Mouse (Mus musculus) liver (tissue): ENCODE measurements around the gene Ntm.

Experiments used
- DNase-seq: peaks from one replicate; pipeline ENCODE4 v3.0.0-alpha.2; 2020; ENCODE audit warnings: mixed read lengths

Ntm gene

DNA sequence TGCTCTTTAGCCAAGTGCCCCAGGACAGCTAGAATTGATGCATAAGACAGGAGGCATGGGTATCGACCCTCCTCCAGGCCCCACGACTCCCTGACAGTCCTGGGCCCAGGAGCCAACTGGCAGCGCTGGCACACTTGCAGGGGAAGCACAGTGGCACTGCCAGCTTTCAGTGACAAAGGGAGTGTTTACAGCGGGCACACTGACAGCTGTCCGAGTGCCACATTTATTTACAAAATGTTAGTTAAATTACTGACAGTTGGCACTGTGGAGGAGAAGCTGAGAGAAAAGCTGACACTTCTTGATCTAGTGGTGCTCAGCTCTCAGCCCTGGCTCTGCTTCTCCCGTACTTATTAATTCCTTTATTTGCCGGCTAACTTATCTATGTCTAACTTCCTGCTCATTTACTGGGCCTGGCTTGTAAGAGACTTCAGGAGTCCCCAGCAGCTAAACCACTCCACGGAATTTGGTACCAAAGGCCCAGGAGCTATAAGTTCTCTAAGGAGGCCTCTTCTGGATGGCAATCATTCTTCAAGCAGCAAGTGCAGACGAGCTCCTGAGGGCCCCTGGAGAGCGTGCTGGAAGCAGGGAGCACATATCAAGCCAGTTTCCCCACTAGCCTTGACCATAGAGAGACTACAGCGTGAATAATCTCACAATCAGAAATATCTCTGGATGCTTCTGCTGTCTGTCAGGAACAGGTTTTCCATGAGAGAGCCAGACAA lies 572.0 kb downstream of the Ntm start:
- no peak for DNase-seq

DNA sequence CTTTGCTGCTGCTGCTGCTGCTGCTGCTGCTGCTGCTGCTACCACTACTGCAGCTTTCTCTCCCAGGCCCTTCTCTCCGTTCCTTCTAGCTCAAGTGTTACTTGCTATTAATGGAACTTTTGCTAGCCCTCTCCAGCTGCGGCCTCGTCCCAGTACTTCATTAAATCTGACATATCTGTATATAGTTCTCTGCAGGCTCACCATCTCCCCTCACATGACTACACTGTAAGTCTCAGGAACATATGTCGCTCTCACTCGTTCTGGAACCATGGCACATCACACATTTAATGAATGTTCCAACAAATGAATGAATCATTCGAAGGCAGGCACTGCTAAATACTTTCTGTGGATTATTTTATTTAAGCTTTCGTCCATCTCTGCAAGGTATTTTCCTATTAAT lies 573.7 kb downstream of the Ntm start:
- no peak for DNase-seq

DNA sequence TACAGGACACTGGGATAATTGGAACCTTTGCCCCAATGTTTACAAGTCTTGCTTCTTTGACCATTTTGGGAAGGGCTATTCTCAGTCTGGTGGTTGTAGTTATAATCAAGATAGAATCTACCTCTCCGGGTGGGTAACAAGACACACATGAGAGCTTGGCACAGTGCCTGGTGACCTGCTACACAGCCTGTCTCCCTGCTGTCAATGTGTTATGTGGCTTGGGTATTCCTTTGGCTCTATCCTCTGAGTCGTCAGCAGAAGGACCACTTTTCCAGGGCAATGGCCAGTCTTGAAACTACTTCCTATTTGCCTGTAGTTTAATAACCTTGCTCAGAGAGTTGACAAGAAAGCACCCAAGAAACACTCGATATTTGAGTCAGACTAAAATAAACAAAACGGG lies 575.8 kb downstream of the Ntm start:
- no peak for DNase-seq

DNA sequence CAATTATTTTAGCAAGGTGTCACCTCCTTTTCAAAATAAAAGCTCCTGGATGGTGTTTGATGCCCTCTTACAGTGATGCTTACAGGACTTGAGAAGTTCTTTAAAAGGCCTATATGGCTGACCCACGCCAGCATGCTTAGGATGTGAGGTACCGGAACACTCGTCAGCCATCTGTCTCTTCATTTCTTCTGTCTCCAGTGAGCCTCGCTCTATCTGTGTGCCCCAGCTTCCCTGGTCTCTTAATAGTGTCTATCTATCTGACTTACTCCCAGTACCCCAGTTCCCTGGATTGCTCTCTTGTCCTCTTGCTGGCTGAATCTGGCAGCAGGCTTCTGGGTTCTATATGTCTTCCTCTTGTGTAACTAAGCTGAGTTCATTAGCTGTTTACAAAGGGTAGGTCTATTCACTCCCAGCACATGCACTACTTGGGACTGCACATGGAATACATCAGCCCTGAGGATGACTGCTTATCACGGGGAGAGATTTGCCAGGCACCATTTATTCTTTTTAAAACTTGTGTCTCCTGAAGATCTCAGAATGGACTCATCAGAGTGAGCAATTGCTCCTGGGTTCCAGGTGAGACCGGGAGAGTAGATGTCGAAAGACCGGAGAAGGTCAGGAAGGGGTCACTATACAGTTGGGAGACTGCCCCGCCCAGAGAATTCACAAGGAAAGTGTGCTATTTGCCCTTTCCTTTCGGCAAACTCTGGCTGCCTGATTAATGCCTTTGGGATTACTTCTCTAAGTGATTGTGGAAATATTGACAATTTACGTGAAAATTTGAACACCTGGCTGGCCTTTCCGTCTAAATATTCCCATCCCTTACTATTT lies 585.6 kb downstream of the Ntm start:
- DNase-seq = no peak

DNA sequence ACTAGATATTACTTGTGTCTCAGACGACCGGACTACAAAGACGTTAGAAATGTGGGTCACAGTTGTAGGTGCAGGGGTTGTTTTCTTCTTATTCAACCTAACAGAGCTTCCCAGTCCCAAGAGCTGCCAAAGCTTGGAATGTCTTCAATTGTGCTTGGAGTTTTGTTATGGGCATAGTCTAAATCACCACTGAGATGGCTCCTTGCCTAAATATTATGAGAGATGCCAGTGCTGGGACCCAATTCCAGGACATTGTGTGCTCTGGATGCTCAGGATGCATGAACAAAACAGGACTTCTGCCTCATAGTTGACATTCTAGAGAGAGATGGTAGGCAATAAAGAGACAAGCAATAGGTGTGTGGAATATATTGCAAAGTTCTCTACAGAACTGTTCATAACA lies 591.6 kb downstream of the Ntm start:
- no peak for DNase-seq

DNA sequence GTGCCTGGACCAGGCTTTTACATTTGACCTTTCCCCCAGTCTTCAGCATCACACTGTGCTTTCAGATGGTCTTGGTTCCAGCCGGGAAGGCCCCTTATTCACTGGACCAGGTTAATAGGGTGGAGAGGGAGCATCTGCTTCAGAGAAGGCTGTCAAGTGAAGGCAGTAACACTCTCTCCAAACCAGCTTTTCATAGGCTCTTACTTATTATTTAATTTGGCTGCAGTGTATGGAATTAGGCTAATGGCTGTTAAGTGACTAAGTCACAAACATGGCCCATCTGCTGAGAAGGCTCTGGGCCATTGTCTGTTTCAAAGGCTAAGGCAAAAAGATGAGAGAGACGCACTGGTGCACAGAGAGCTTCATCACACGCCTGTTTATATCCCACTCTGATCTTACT lies 593.3 kb downstream of the Ntm start:
- DNase-seq = no peak

DNA sequence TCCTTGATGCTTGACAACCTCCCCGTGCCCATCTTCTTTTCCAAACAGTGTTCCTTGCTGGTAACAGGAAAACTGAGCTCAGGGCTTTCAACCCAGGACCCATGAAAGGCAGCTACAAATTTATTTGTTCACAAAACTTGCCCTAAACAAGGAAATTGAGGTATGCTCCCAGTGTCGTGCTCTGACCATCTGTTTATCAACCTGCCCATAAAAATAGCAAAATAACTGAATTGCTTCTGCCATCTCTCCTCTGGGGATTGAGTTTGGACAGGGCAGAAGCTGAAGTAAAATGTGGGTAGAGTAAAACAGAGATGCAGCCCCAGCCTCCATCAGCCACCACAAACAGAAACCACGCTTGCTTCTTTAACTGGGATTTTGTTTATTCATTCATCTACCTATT lies 594.6 kb downstream of the Ntm start:
- no peak for DNase-seq

DNA sequence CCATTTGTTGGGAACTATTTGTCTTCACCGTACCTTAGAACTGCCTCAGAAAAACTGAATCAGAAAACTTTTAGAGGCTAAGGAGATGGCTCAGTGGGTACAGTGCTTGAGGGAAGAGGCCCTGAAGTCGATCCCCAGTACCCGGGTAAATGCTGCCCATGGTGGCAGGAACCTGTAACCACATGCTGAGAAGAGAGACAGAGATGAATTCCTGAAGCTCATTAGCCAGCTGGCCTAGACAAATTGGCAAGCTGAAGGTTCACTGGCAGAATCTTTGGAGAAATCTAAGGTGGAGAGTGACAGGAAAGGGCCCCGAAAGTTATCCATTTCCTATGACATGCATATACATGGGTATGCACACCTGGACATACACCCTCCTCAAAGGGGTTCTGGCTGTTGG lies 605.1 kb downstream of the Ntm start:
- no peak for DNase-seq

DNA sequence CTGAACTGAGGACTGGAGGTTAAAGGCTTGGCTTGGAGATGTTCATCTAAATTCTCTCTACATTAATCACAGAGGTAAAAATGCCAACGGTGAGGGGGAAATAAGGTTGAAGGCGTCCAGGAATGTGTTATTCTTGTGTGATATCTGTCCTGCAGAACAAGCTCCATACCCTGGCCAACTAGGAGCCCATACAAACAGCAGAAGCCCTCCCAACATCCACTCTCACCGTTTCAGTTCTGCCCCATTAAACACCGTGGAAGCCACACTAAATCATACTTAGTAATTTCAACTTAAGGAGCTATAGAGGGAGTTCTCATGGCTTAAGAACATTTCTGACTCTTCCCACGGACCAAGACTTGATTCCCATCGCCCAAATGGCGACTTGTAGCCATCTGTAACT lies 620.6 kb downstream of the Ntm start:
- DNase-seq = no peak

DNA sequence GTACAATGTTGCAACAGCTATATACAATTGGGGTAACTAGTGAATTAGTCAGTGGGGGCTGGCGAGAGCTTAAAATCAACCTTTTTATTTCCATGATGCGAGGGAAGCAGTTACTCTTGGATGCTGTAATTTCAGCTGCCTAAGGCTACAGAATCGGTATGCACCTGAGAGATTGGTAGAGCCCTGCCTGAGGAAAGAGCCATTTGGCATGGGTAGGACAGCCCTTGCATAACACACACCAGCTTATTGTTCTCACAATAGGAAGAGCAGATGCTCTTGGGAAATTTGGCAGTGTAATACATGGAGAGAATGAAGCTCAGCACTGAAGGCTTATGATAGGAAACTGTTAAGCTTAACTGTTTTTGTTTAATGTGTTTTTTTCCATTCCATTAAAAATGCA lies 621.6 kb downstream of the Ntm start:
- DNase-seq = no peak

DNA sequence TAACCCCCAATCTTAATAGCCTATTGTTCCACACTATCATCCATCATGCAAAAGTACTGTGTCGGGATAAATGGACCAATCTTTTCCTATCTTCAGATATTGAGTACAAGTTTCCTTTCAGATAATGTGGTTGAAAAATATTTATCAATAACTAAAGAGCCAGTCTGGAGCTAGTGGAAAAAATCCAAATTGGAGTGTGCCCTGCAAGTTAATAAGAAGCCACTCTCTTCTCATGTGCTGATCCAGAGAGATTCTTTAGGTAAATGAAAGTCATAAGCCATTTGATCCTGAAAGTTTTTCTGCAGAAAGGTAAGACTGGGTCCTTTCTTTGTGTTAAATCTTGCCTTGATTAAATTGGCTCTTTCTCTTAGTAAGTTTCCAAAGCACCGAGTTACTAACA lies 627.3 kb downstream of the Ntm start:
- no peak for DNase-seq

DNA sequence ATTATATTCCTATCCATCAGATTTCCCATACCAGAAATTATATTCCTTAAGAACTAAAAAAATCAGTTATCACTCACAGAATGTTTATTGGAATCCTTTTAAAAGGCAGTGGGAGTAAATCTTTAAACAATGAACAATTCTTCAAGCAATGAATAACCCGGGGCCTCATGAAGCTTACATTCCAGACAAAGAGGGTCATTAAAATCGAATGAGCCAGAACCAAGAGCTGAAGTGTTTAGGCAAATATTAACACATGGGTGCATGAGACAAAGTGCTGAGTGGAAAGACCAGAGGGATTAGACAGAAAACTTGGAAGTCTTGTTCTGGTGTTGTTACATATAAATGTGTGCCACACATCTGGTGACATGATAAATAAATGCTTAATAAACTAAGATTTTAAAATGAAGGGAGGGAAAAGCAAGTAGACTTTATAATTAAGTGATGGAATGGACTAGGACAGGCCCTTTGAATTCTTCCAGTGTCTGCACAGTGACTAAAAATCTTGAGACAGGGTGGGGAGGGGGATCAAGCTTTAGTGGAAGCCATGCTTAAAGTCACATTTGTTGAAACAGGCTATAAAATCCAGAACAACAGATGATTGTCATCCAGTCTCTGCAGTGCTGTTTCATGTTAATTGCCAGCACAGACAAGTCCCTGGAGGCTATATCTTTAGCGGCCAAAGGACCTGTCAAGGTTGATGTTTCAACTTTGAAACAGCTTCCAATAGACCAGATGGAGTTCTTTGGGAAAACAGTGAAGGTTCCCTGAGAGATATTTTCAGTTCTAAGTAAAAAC lies 630.4 kb downstream of the Ntm start:
- DNase-seq = no peak

DNA sequence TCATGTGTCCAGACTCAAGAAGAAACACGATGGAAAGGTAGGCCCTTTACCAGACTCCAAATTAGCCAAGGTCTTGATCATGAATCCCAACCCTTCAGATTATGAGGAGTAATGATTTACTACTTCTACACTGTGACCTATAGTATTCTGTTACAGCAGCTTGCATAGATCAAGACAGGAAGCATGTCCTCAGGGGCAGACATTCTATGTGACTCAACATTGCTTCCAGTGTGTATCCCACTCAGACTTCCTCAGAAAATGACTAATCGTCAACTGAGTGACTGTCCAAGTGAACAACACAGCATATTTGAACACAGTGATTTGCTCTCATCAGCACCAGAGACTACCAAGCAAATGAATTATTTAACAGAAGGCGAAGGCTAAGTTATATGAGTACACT lies 632.5 kb downstream of the Ntm start:
- DNase-seq = no peak

DNA sequence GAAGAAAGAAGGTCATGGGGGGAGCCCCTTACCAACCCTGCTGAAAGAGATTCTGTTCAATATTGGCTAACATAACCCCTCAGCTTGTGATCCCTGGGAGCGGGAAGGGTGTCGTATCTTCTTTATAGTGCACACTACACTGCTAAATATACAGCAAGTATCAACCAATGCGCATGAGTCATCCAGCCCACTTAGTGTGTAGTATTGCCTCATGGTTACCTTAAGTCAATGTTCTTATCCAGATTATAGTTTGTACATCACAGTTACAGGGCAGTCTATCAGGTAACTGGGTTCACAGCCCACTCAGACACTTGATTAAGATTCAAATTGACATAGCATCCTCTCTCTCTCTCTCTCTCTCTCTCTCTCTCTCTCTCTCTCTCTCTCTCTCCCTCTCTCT lies 636.7 kb downstream of the Ntm start:
- no peak for DNase-seq

DNA sequence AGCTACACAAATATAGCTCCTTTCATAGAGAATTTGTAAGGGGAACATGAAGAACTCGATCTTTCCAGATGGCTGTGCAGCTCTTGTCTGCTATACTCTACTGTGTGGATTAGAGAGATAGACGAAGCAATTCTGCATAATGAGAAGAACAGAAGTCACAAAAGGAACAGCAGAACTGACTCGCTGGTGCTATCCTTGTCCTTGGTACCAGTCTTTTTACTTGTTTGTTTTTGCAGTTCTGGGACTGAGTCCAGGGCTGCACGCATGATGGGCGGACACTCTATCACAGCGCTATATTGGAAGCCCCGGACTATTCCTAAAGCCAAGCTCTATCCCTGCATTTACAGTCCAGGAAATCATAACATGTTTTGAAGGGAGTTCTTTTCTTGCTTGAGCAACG lies 637.8 kb downstream of the Ntm start:
- no peak for DNase-seq

DNA sequence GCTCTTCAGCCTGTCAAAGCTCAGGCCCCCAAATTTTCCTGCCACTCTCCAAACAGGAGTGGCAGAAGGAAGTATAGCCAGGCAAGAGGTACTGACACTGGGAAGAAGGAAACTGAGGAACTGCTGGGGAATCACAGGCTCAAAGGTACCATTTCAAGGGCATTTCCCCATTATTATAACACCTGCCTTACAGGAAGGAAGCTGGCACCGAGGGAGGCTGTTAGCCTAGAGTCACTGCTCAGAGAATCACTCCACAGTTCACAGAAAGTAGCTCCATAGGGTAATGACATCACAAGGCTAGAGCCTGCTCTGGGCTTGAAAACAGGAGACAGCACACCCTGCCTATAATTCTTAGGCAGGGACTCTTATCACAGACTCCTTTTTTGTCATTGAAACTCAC lies 643.7 kb downstream of the Ntm start:
- DNase-seq = no peak

DNA sequence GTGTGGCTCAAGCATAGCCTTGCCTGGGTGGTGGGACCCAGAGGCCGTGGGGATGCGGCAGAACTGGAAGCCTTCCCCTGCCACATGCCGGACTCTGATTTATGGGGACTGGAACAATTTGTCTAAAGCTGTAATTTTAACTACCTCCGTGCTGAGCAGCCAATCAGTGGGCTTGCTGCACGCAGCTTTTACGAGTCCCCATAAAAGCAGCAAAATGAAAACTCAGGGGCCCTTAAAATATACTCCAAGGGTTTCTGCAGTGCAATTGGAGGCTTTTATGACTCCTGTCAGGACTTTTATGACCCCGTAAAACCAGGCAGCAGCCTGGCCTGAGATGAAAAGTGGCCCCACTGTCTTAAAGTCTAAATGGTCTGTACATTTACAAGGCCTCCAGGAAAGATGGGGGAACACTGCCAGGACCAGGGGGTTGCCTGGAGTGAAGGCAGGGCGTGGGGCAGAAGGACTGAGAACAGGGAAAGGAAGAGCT lies 644.2 kb downstream of the Ntm start:
- no peak for DNase-seq

DNA sequence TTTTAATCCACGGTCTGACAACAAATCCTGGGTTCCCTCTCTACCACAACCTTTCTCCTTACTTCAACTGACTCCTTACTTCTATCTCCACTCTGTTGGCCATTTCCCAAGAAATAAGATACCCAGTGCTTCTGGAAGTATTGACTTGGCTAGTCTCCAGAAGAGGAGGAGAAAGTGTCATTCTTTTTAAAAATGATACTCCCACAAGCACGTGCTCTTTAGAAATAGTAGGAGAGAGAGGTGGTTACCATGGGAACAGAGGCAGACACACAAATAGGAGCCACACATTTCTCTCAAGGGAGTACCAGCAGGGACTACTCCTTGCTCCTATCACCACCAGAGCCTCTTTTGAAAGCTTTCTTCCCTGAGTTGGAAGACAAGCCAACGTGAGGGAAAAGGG lies 645.3 kb downstream of the Ntm start:
- DNase-seq = no peak

DNA sequence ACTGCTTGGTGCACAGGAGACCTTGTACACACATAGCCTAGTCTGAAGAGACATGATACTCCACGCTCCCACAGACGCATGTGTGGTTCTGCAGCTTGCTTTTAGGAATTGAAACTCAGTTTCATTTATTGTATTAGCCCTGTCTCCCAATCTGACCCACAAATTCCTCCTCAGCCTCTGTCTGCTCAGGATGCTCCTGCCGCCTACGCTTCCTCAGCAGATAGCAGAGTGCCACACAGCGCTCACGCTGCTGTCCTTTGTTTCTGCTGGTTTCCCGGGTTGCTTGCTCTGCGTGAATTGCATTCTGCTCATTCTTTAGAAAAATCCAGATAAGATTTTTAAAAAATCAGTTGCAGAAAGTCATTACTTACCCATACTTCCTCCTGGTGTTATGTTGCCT lies 647.1 kb downstream of the Ntm start:
- DNase-seq = no peak

DNA sequence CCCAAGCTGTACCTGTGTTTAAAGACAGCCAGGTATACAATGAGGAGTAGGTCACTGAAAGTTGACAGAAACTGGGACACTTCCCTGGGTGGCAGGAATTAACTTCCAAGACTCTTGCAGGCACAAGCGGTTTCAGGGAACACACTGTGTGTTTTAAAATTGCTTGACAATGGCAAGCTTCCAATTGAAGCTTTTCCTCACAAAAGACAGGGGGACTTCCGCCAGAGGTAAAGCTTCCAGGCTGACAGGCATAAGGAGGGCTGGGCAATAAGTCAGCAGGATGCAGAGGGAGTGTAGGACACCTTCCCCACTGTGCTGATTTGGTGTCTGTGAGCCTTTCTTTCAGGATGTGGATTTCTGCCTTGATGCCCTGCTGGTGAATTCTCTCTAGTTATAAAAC lies 656.0 kb downstream of the Ntm start:
- no peak for DNase-seq

DNA sequence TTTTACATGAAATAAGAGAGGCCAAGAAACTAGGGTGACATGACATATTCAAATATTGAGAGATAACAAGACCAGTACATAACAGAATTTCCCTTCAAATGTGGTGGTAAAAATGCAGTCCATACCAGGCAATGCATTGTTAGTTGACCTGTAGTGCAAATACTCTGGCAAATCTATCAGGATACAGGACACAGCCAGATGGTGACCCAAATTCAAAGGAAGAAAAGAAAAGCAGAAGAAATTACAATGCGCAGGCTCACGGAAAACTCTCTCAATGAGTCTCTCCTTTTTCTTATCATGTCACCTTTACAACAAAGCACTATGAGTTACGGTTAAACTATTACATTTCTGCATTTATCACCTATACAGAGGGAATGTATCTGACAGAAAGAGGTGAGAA lies 664.6 kb downstream of the Ntm start:
- no peak for DNase-seq

DNA sequence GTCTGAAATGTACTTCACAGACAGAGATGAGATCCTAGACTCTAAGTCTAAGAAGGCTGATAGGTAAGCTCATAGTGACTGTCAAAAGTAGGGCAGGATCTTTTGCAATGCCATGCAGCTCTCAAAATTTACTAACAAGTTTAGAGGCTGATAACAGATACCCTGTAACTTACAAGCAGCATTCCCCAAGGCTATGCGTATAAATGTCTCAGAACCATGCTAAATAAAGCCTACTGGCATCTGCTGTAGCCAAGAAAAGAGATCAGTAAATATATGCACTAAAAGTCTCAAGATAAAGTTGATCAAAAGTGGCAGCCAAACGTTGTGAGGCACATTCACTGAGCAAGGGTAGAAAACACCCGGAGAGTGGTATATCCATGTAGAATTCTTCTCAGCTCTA lies 666.2 kb downstream of the Ntm start:
- DNase-seq = no peak

DNA sequence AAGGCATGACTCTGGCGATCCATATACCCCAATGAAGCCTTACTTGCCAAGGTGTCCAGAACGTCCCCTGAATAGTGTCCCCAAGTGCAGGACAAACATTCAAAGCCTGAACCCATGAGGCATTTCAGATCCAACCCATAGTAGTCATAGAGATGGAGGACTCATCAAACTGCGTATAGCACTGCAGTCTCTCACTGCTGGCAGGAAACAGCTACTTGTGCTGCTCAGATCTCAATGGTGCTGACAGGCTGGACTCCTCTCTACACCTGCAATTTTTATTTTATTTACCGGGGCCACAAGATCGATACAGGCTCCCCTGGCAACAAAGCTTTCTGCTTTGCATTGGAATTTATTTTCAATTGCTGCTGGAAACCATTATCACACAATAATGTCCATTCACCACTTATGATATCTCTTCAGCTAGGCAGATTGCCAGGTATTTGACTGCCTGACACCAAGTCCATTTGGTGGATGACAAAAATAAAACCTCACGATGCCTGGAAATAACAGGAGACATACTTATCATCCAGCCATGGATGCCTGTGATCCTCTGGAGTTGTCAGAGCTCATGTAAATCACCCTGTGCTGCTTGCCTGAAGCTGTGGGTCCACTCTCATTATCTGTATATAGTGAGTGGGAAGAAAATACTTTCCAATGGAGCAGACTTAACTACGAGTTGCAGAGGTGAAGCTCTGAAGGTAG lies 674.8 kb downstream of the Ntm start:
- DNase-seq = no peak
